Mouse (Mus musculus) bone marrow, adult 2 months (tissue): Measurements from ENCODE around the gene Artn. TPM values are rescaled to one million over a fixed set of nuclear protein-coding genes. Genes with fewer than 3 reads are reported as not detected.
A peak's percentile ranks its signal among the peaks of the same experiment; 100 is the strongest.

ENCODE experiments used
- H3K27ac ChIP-seq: fragments of 200-500 bp; 2 replicates; pipeline ENCODE4 v1.5.1; 2012; ENCODE audit warnings: low read depth, mild to moderate bottlenecking, control low read depth, inconsistent platforms, low read length; ENCODE audit not compliant: control insufficient read depth, poor library complexity, insufficient read depth
- H3K4me1 ChIP-seq: fragments of 200-500 bp; 2 replicates; pipeline ENCODE4 v1.6.1; 2011; ENCODE audit warnings: low read length; ENCODE audit not compliant: control insufficient read depth, insufficient read depth
- H3K4me3 ChIP-seq: fragments of 200-500 bp; replicated peaks from 2 replicates; pipeline ENCODE3; 2011; ENCODE audit warnings: mild to moderate bottlenecking, low read depth, low read length, control low read depth; ENCODE audit not compliant: control insufficient read depth
- CTCF ChIP-seq: fragments of 200-500 bp; IDR thresholded peaks from 2 replicates; pipeline ENCODE4 v1.5.1; 2011; ENCODE audit warnings: low read length, control low read depth; ENCODE audit not compliant: control insufficient read depth, insufficient read depth
- POLR2A ChIP-seq: fragments of 200-500 bp; IDR thresholded peaks from 2 replicates; pipeline ENCODE4 v1.6.1; 2011; ENCODE audit warnings: low read depth, mild to moderate bottlenecking, control low read depth, low read length, borderline replicate concordance; ENCODE audit not compliant: control insufficient read depth
- WGBS: fragments of 180-500 bp; shearing (Covaris S2); methylation state at CpG from one replicate; pipeline ENCODE4 v1.1.7; 2018; 5-methylcytosine and 5-hydroxymethylcytosine counted together
- polyA plus RNA-seq: library from polyadenylated mRNA; stranded (reverse); fragments of >200 nt; gene quantifications from 2 replicates; pipeline ENCODE4 v1.2.4, GENCODE M21; 2011; ENCODE audit warnings: low replicate concordance; ENCODE audit not compliant: missing spikeins, insufficient read depth, insufficient read length

Gene Artn
- polyA plus RNA-seq, 1 experiment: 4.0 TPM

DNA sequence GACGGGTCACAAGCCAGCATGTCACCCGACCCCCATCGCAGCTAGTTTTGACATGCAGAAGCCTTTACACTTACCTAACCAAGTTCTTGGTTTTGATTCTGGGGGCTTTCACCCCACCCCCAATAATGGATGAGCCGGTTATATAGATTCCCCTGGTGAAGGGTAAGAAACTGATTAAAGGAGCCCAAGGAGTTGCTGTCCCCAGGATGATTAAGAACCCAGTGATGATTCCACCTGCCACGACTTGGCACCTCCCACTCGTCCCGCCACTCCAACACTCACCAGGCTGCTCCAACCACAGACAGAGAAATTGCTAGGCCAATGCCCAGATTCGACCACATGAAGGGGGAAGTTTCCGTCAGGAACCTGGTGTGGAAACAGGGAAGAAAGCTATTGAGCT lies 43.6 kb downstream of the Artn start:
- TF ChIP-seq POLR2A (no peak), CTCF (no peak)
- peaks cover 2% of the 10 kb centered on the region; the same call in 1 of the 2 replicates for H3K4me1 ChIP-seq
- WGBS: 59% methylated on average over 9 of the region's 9 CpGs
- no peak overlapping the region for H3K27ac ChIP-seq
- H3K4me3 ChIP-seq: peak overlapping the region; percentile 91

- Histone ChIP-seq H3K4me1 (peaks cover 2% of the 10 kb centered on the region; the same call in 1 of the 2 replicates), H3K4me3 (no peak overlapping the region), H3K27ac (no peak overlapping the region)
- 89% methylated on average over 10 of the region's 10 CpGs for WGBS
- TF ChIP-seq POLR2A (no peak), CTCF (no peak)
Measured at GRCm38 (mm10) chr4:117885093-117885492, 44.5 kb downstream of the Artn start.

DNA sequence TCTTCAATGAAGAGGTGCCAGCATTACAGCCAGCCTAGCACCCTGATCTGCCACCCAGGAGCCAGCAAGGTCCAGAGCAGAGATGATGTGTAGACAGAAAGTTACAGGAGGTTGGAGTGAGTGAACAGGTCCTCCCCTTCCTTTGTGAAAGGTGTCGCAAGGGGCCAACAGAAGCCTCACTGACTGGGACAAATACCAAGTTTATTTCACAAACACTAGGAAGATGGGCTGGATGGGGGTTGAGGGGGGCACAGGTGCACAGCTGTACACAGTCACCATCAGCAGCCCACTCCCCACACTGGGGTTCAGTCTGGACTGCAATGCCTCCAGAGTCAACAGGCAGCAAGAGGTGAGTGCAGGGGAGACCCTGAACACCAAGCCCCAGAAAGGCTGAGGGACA lies 45.4 kb downstream of the Artn start:
- WGBS: 60% methylated on average over 1 of the region's 1 CpGs
- Histone ChIP-seq H3K4me1 (peaks cover 2% of the 10 kb centered on the region; the same call in 1 of the 2 replicates), H3K27ac (no peak overlapping the region), H3K4me3 (no peak overlapping the region)
- TF ChIP-seq CTCF (no peak), POLR2A (no peak)

- Histone ChIP-seq H3K27ac (no peak within 1 kb of the TSS), H3K4me1 (peaks cover 2% of the 10 kb centered on the region; the same call in 1 of the 2 replicates), H3K4me3 (no peak within 1 kb of the TSS)
- WGBS: 4% methylated on average over 102 of the region's 103 CpGs
- TF ChIP-seq CTCF: no peak
- TF ChIP-seq POLR2A: no peak
Measured at GRCm38 (mm10) chr4:117882701-117883691, 46.6 kb downstream of the Artn start, which contains the start of gene B4galt2. TSS of gene B4galt2 (minus strand) at chr4:117883487.

GRCm38 (mm10) chr4:117878703-117879102 lies 50.9 kb downstream of the Artn start:
- Histone ChIP-seq H3K4me3 (no peak overlapping the region), H3K4me1 (no peaks in the 10 kb centered on the region; the same call in 1 of the 2 replicates), H3K27ac (no peak overlapping the region)
- WGBS: 48% methylated on average over 5 of the region's 5 CpGs
- TF ChIP-seq CTCF: no peak
- TF ChIP-seq POLR2A: no peak

DNA sequence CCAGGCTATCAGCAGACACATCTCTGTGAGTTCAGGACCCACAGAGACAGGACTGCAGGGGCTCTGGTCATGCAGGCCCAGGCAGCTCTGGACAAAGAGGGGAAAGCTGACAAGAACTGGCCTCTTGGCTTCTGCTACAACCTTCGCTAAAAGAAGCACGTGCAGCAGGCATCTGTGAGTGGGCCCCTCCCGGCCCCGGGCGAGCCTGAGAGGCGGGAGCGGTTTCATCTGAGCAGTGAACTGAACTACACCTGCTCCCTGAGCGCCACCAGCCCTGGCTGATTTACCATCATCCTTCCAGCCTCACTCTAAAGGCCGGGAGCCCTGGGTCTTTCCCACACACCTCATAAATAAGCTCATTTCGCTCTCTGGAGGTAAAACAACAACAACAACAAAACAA lies 51.3 kb downstream of the Artn start:
- TF ChIP-seq CTCF: no peak
- no peak for TF ChIP-seq POLR2A
- Histone ChIP-seq H3K4me3 (no peak overlapping the region), H3K27ac (no peak overlapping the region), H3K4me1 (no peaks in the 10 kb centered on the region)
- WGBS: 82% methylated on average over 10 of the region's 10 CpGs

Other genes starting within 250 kb of the Artn start
- gene Dmap1, start 247.5 kb downstream of the Artn start, polyA plus RNA-seq: 18.0 and 29.7 TPM in 2 replicates
- not detected in 2 replicates for gene Gm12845, start 205.4 kb downstream of the Artn start, polyA plus RNA-seq
- not detected in 2 replicates for gene Klf17, start 164.1 kb downstream of the Artn start, polyA plus RNA-seq
- 87.0 and 92.4 TPM in 2 replicates for gene Slc6a9, start 95.3 kb downstream of the Artn start, polyA plus RNA-seq
- 1.1 TPM in 1 of 2 replicates, not detected in the other for gene Ccdc24, start 57.2 kb downstream of the Artn start, polyA plus RNA-seq
- 1.6 and 2.4 TPM in 2 replicates for gene B4galt2, start 46.3 kb downstream of the Artn start, polyA plus RNA-seq
- gene Atp6v0b, start 42.4 kb downstream of the Artn start, polyA plus RNA-seq: 227 and 442 TPM in 2 replicates
- 4.7 and 7.0 TPM in 2 replicates for gene Dph2, start 37.7 kb downstream of the Artn start, polyA plus RNA-seq
- gene Ipo13, start 14.8 kb downstream of the Artn start, polyA plus RNA-seq: 58.8 and 93.1 TPM in 2 replicates
- gene St3gal3, start 205.2 kb upstream of the Artn start, polyA plus RNA-seq: 5.9 and 6.8 TPM in 2 replicates